Mouse (Mus musculus): ENCODE measurements around the gene Ptprn.
"Not testable (repeated sequence)": the region's sequence is repeated elsewhere in the genome, so short reads cannot be mapped to it uniquely, and the experiment has no call there.

Ptprn gene

DNA sequence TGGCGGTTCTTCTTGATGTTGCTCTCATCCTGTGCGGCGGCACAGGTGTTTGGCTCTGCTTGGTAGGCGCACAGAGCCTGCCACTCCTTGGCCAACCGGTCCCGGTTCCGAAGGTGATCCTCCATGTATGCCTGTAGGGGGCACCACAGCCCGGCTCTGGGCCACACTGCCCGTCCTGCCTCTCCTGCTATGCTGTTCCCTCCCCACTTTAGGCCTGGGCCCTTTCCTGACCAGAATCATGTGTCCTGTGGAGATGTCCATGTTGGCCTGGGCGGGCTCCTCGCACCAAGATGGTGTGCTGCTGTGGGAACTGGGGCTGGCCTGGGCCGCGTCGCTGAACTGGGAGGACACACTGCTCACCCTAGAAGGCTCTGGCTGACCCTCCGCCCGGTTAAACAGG is 11.3 kb downstream of the Ptprn start:
- no peak for DNase-seq (ENCODE audit: low spot score in 2 of 2)

DNA sequence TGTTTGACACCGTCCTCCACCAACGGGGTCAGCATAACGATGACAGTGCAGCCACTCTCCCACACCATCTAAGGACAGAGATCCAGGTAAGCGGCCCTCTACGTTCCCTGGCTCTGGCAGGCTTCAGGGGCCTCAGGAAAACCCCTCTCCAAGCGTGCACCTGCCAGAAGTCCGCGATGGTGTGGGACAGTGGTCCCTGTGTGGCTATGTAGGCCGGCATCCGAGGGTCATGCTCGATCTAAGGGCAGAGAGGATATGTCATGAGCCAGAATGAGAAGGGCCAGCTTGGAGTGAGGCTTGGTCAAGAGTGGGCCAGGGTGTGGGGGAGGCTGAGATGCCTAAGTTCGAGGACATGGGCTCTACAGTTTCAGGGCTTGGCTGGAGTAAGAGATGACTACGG is 12.0 kb downstream of the Ptprn start:
- DNase-seq (ENCODE audit: low spot score in 2 of 2): no peak

DNA sequence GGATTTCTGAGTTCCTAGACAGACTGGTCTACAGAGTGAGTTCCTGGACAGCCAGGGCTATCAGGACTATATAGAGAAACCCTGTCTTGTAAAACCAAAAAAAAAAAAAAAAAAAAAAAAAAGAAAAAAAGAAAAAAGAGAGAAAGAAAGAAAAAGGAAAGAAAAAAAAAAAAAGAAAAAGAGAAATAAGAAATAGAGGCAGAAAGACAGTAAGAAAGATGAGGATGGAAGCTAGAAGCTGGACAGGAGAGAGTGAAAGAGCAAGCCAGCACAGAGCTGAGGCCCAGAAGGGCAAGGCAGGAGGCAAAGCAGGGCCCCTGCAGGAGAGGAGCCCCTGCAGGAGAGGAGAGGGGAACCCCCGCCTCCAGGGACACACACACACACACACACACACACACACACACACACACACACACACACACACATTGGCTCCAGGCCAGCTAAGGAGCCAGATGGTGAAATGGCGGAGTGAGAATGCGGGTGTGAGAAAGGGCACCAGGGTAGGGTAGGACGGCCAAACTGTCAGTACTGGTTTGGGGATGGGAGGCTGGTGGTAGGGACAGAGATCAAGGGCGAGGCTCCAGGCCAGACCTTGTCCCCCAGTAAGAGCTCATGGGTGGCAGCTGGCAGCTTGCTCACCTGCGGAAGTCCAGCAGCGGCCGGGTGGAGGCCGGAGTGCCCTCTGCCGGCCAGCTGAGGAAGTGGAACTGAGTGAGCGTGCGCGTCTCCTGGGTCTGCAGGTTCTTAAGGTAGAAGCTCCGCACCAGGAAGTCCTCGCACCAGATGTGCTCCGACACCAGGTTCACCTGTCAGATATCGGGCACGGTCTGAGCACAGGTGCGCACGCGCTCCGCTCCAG is 13.0 kb downstream of the Ptprn start:
- peak; percentile 74 to 75 for DNase-seq (ENCODE audit: low spot score in 2 of 2)

DNA sequence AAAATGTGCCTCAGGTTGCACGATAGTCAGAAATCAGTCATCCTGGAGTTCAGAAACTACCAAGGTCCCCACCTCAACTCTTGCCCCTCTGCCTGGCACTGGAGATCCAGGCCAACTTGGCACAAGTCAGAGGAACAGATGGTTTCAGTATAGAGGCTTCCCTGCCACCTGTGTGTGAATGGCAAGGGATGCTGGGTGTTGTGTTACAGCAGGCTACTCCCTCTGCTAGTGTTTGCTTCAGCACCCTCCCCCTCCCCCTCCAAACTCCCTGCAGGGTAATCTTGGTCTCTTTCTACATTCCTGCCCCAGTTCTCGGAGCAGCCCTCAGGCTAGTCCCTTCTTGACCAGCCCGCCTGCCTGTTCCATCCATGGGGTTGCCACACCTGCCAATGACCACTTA is 13.8 kb downstream of the Ptprn start:
- no peak for DNase-seq (ENCODE audit: low spot score in 2 of 2)

DNA sequence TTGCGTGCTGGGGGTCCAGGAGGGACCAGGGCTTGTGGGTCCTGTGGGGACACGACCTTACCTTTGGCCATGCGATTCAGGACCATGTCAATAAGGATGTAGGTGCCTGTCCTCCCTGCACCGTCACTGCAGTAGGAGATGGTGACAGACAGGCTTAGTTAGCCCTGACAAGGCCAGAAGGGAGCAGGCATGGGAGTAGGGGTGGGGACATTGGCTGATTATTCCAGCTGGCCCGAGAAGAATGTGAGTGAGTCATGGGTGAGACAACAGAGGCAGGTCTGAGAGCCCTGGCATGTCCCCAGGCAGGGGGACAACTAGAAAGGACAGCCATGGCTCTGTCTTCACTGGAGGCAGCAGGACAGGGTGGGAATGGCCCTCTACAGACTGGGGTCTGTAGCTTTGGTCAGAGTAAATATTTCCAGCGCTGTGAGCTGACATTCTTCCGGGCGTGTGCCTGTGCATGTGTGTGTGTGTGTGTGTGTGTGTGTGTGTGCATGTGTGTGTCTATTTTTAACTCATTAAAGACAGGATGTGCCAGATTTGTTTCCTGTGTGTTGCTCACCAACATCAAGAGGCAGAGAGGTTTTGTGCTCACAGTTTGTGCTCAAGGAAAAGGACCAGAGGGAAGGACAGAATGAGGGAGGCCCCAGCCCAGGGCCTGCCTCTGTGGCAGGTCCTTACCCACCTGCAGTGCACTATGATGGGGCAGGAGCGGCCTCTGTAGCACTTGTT is 16.1 kb downstream of the Ptprn start:
- no peak for DNase-seq (ENCODE audit: low spot score in 2 of 2)

DNA sequence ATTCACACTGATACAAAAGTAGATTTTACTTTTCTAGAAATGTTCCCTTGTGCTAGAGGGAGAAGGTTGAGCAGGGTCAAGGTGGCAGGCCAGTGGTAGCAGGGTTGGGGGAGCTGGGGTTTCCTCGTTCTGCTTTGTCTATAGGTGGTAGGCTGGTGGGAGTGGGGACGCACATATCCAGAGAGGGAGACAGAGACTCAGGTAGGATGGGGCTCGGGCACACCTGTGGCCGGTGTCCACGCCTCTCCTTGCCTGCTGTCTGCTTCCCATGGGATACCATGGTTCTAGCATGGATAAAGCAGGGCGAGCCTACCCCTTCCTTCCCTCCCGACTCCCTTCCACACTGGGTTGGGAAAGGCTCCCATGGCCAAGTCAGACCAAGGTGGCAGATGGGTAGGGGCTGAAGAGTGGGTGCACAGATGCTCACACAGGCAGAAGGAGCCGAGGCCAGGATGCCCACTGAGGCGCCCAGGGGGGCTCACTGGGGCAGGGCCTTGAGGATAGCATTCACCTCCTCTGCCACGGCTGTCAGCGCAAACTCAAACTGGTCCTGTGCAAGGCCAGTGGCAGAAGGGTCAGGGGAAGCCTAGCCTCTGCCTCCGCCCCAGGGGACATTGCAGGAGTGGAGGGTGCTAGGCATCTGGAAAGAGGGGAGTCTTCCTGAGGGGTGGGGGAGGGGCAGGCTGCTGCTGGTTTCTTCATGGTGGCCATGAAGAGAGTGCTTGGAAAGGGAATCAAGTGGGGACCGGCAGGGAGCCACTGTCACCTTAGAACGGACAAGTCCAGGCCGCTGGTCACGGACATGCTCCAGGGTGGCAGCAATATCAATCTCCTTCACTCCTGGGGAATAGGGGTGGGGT is 17.0 kb downstream of the Ptprn start:
- DNase-seq (ENCODE audit: low spot score in 2 of 2): no peak

DNA sequence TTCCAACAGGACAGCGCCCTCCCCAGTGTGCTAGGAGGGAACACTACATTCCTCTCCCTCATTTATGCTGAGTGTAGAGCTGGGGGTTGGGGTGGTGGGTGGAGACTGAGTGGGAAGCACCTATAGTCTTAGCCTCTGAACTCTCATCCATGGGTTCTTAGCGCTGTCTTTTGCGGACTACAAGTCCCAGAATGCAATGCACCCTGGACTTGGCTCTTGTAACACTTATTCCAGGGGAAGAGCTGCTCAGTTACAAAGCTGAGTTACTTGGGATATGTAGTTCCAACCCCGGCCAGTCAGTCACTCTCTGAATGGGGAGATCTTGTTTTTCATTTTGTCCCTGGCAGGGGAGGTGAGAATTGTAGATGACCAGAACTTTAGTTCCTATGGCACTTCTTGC is 19.5 kb downstream of the Ptprn start:
- DNase-seq (ENCODE audit: low spot score in 2 of 2): peak; percentile 62 to 75

DNA sequence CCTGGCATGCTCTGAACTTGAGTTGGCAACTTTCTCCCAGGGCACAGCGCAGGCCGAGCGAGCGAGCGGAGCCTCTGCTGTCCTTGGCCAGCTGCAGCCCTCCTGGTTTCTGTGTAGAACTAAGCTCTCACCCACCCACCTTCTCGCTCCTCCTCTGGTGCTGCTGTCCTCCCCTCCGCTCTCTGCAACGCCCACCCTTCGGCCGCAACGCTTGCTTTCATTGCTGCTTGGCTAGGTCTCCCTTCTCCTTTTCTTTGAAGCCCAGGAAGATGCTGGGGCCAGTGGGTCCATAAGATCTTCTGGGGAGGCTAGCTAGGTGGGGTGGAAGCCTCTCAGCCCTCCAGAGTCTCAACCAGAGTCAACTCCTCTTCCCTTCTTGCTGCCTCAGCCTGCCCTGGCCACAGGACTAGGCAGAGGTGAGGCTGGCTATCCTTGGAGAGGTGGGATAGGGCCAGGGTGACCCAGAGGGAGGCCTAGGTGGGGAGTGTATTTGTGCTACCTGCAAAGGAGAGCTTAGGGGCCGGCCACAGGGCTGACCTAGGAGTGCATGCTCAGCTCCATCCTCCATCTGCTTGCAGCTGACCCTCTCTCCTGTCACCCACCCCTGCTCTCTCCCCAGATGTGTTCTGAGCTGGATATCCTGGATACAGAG is 20.0 kb downstream of the Ptprn start:
- DNase-seq (ENCODE audit: low spot score in 2 of 2): no peak

DNA sequence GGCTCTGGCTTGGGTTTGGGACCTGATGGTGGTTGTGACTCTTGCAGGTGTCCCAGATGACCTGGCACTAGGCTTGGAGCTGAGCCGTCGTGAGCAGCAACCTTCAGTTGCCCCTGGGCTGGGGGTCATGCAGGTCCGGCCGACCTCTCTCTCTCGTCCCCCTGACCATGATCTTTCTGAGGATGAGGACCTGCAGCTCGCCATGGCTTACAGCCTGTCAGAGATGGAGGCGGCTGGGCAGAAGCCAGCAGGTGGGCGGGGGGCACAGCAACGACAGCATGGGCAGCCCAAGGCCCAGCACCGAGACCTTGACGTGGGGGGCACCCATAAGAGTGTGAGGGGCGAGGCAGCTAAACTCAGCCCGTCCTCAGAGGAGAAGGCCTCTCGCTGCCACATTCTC is 20.9 kb downstream of the Ptprn start:
- DNase-seq (ENCODE audit: low spot score in 2 of 2): no peak

DNA sequence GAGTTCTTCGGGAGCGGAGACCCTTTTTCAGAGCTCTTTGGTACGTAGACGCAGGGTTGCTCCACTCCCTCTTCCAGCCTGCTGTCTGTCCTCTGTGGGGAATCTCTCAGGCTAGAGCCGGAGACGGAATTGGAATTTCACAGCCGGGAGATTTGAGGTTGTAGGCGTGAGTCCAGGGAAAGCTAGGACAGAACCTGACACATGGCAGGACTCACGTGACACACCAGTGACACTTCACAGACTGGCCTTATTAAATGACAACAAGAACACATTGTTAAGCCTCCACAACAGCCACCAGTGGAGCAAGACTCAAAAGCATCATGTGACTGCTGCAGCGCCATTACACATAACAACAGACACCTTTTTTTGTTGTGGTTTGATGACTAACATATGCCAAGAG is 24.7 kb downstream of the Ptprn start:
- DNase-seq (ENCODE audit: low spot score in 2 of 2): no peak

DNA sequence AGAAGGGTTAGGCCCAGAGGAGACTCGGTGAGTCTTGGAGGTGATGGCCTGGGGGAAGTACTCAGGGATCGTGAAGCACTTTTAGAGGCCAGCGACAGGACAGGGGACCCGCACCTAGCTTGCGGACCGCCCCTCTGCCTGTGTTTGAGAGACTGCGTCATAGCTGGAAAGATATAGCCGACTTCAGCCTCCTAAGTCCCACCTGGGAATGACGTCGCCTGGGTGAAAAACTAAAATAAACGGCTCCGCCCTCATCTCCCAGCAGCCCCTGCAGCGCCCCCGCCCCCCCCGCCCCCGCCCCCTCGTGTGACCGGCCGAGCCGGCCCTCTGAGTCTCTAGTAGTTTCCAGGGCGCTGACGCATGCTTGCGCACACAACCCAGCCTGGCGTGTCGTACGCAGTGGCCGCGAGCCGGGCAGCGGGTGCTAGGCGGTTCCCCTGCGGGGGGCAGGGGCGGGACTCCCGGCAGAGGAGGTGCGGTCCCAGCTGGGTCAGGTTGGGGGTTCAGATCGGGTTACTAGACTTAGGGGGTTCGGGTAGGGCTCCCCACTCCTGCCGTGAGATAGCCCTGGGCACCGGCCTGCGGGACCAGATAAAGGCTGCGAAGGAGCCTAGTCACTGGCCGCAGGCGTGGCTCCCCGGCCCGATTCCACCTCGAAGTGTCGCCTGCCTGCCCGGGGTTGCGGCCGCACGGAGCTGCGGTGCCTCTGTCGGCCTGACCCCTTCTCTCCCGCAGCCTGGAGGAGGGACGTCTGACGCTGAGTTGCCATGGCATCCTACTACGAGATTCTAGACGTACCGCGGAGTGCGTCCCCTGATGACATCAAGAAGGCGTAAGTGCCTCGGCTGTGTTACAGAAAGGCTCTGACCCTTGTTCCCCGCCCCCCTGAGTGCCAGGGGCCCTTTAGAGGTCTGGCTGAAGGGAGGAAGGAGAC is 27.9 kb downstream of the Ptprn start, which contains the start of gene Dnajb2:
Dnajb2 (plus strand) TSS at position 290 of the 934 bp plus-strand sequence.
- peak; percentile 81 to 88 for DNase-seq (ENCODE audit: low spot score in 2 of 2)

DNA sequence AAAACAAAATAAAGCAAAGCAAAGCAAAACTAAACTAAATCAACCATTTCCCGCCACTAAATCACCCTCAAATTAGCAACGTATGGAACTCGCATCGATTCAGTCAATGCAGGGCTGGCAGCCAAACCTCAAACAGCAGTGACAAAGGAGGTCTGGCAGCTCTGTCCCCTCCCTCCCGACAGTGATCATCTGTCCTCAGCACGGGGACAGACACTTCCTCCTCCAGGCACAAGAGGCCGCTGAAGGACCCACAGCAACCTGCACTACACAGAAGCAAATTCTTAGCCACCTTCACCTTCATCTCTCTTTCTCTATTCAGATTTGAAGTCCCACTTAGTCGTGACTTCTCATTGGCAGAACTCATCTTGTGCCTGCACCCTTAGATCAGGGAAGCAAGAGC is 29.7 kb downstream of the Ptprn start:
- DNase-seq (ENCODE audit: low spot score in 2 of 2): peak; percentile 77 to 79

DNA sequence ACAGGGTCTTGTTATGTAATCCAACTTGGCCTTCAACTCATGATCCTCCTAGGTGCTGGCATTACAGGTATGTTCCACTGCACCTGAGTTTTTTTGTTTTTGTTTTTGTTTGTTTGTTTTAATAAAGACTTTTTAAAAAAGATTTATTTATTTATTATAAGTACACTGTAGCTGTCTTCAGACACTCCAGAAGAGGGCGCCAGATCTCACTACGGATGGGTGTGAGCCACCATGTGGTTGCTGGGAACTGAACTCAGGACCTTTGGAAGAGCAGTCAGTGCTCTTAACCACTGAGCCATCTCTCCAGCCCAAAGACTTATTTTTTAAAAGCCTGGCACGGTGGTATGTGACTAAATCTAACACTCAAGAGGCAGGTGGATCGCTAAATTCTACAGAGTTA is 31.8 kb downstream of the Ptprn start:
- not testable (repeated sequence) for DNase-seq (ENCODE audit: low spot score in 2 of 2)

DNA sequence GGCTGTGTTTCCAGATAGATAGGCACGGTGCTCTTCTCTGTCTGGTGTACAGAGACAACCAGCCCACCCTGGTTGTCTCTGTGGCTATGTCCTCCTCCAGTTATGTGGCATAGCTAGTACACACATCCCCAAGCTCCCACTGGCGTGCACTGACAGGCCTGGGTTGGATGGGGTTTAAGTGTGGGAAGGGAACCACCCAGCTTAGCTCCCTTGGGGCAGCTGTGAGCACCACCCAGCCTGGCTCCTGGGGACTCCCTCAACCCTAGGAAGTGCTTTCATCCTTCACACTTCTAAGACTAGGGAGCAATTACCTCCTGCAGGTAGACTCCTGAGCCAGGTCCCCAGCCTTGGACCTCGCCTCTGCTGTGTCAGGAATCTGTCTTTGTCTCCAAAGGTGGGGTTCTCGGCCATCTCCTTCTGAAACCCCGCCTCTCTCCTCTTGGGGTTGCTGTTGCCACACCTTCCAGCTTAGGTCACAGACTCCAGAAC is 32.6 kb downstream of the Ptprn start, which contains the start of gene A630095N17Rik:
A630095N17Rik (minus strand) TSS at position 439 of the 489 bp plus-strand sequence.
- no peak for DNase-seq (ENCODE audit: low spot score in 2 of 2)

DNA sequence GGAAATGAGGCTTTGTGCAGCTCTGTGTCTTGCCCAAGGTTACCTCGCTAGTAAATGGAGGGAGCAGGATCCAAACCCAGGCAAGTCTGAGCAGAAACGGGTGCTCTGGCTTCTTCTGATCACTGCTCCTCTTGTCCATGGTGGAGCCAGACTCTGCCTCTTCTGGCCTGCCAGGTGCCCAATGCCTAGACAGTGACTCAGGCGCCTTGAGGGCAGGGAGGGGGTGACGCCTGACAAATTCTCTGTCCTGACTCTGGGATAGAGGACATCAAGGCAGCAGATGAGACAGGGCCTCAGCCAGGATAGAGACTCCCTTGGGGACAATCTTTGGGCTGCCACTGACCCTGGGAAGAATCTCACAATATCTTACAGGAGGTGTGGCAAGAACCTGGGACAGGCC is 33.1 kb downstream of the Ptprn start:
- DNase-seq (ENCODE audit: low spot score in 2 of 2): no peak

DNA sequence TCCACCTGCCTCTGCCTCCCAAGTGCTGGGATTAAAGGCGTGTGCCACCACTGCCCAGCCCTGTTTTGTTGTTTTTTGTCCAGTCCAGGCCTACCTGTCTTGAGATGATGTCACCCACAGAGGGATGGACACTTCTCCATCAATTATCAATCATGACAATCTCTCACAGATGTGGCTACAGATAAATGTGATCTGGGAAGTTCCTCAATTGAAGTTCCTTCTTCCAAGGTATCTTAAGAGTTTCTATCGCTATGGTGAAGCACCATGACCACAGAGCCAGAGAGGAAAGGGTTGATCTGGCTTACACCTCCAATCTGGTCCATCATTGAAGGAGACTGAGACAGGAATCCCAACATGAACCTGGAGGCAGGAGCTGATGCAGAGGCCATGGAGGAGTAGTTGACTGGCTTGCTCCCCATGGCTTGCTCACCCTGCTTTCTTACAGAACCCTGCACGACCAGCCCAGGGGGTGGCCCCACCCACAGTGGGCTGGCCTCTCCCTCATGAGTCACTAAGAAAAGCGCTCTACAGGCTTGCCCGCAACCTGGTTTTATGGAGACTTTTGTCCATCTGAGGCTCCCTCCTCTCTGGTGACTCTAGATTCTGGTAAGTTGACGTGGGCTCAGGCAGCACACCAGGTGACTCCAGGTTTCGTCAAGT is 33.8 kb downstream of the Ptprn start:
- no peak for DNase-seq (ENCODE audit: low spot score in 2 of 2)

DNA sequence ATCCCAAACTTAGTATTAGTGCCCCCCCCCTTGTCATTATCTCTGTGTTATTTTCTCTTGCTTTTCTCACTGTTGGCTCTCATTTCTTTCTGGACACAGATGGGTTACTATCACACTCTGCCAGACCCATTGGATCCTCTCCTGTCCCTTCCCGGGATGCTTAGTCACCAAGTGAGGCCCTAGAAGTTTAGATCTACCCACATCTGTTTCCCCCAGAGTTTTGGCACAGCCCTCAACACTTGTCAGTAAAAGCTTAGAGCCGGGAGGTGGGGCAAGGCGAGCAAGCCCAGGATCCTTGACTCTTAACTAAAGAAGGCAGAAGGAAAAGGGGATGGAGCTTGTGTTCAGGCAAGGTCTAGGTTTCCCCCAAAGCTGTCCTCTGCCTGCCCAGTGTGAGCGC is 35.1 kb downstream of the Ptprn start:
- no peak for DNase-seq (ENCODE audit: low spot score in 2 of 2)

DNA sequence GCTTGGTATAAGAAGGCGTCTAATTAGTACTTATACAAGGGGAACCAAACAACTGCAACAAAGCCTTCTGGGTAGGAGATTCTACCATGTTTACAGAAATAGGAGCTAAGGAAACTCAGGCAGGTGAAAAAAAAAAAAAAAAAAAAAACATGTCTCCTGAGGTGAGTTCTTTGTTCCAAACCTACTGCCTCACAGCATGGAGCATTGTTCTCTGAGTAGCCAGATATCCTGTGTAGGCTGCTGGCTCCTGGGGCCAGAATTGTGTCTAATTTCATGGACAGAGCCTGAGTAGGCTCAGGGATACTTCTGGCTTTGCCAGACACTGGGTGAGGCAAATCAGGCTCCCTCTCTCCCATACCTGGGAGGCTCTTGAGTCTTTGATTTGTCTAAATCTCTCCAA is 36.6 kb downstream of the Ptprn start:
- DNase-seq (ENCODE audit: low spot score in 2 of 2): no peak

DNA sequence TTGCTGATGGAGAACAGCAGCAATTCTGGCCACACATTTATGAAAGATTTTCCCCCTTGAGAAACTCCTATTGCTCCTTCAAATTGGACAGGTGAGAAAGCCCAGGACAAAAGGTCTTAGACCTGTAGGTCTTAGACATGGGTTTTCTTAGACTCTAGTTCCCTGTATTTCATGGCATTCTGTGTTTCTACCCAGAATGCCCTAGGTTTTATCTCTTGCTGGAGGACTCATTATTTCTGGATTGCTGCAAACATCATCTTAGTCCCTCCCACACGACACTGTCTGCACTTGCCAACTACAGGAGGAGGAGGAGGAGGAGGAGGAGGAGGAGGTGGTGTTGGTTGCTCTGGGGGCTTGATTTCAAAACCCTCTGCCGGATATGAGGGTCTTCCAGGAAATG is 38.2 kb downstream of the Ptprn start:
- no peak for DNase-seq (ENCODE audit: low spot score in 2 of 2)

DNA sequence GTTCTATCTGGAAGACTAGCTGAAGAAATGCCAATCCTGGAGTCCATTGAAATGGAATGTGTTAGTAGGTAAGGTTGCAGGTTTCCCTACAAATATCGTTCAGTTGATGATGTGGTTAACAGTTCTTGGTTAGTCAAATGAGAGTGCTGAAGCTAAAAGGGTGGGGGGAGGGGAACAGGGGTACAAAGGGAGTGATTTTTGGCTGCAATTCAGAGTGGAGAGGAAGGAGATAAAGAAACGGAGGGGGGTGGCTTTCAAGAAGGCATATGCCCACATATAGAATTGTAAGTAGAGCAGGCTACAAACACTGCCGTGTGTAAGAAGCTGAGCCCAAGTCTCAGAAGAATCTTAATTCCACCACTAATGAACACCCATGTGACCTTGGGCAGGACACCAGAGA is 38.8 kb downstream of the Ptprn start:
- DNase-seq (ENCODE audit: low spot score in 2 of 2): no peak
